Mouse (Mus musculus) effector memory CD4-positive, alpha-beta T cell, adult 7 months (primary cell): Measurements from ENCODE around the gene Mvb12b. TPM values are rescaled to one million over a fixed set of nuclear protein-coding genes. Genes with fewer than 3 reads are reported as not detected.

Source experiments
- polyA plus RNA-seq: library from polyadenylated mRNA; unstranded; fragments of 100-300 nt; shearing (Covaris generic); gene quantifications from one replicate; pipeline ENCODE4 v1.2.1, GENCODE M21; 2017

The Mvb12b gene
- polyA plus RNA-seq, result 8.9 TPM

DNA sequence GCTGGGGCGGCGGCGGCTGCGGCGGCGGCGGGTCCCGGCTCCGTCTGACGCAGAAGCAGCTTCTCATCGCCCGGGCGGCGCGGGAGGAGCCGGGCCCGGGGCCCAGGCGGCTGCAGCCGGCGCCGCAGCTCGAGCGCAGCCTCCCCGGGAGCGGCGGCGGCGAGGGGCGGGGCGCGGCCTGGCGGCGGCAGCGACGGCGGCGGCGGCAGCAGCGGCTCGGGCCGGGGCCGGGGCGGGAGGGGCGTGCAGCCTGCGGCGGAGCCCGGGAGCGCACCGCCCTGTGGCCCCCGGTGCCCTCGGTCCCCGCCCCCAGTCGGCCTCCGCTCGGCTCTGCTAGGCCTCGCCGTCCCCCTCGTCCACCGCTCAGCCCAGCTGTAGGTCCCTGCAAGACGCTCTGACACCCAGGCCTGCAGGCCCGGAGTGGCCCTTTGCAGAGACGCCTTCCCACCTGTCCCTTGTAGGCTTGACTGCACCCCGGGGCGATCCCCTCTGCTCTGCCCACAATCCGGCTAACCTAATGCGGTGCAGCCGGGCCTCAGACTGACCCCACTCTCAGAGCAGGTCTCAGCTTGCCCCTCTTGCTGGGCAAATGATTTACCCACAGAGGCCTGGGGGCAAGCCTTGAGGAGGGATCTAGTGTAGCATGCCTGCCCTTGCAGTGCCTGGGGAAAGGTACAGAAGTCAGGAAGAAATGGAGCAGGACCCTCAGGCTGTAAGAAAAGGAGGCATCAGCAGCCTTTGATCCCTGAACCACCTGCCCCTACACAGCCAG, at the start of gene Mvb12b:
Gene Mvb12b (minus strand): TSS at position 619 of the 772 bp plus-strand sequence.

Other genes with a start within 250 kb of the Mvb12b start
- gene Lmx1b, start 247.4 kb downstream of the Mvb12b start, polyA plus RNA-seq, result 0.16 TPM